Mouse (Mus musculus): ENCODE data around the gene Flrt2.

- TF ChIP-seq CTCF (IDR thresholded peaks at IDR 0.05; ENCODE audit: insufficient read depth, low read length), result no peak
- no peak for TF ChIP-seq POLR2A (IDR thresholded peaks at IDR 0.05; ENCODE audit: borderline replicate concordance, extremely low read depth, low read depth, low read length)
Observed at GRCm38 (mm10) chr12:95652172-95653156, 39.6 kb upstream of the Flrt2 start.

Measured in lung, adult 2 months (tissue).